9 mouse cellular contexts compared by ENCODE assay signal in the genomic region with DNA sequence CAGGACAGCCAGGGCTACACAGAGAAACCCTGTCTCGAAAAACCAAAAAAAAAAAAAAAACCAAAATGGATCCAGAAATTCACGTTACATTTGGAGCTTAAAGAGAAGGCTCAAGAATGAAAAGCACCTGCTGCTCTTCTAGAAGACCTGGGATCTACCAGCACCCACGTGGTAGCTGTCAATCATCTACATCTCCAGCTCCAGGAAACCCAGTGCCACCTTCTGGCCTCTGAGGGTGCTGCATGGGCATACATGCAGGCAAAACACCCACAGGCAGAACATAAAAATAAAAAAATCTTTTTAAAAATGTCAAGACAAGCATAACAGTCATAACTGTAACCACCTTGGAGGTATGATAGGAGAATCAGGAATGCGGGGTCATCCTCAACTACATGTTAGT. TPM values are rescaled to one million over a fixed set of nuclear protein-coding genes. Genes with fewer than 3 reads are reported as not detected.
DNase-seq lines count a peak whose midpoint lies in the region; ATAC-seq and TF ChIP-seq lines count a peak whose summit lies in the region.
"Had no signal": no experiment of that assay in that cellular context is flagged by ENCODE, and none has a peak within 500 bp of the region (broad histone marks: within the 10 kb centered on the region; RNA-seq: fewer than 3 reads in every experiment).

No protein-coding gene starts in this region.

- peak; percentile 60 for ATAC-seq in common myeloid progenitor, adult 5-6 weeks (replicated peaks; ENCODE audit: low read depth, poor library complexity, severe bottlenecking)
- no peak for ATAC-seq in lung, embryonic 14.5 days (ENCODE audit: insufficient read depth)

- no peak overlapping the region for H3K4me2 ChIP-seq in lung, embryonic 14.5 days
- H3K4me2 ChIP-seq: hindbrain, embryonic 15.5 days had no signal

- TF ChIP-seq CTCF in lung, embryonic 14.5 days (IDR thresholded peaks at IDR 0.05; ENCODE audit: low read depth) = peak; percentile 52

- no peak overlapping the region for H3K27ac ChIP-seq in lung, embryonic 14.5 days (ENCODE audit: low read depth)
- H3K27ac ChIP-seq: hindbrain, embryonic 15.5 days had no signal

- DNase-seq in heart, postnatal 10 days = peak; percentile 55 to 63
- no peak for DNase-seq in heart, adult 9 months (ENCODE audit: low spot score in 2 of 2)
- DNase-seq in urinary bladder, postnatal 14 days (ENCODE audit: low spot score) = peak; percentile 65
- no peak for DNase-seq in urinary bladder, postnatal 4 days (ENCODE audit: low spot score in 2 of 2)
- DNase-seq in lung, embryonic 14.5 days = peak; percentile 48
- peak; percentile 88 for DNase-seq in splenic B cell, adult 2 months (ENCODE audit: low read depth, low spot score)
- DNase-seq in urinary bladder, postnatal 10 days (ENCODE audit: low spot score) = no peak

- no peaks in the 10 kb centered on the region for H3K27me3 ChIP-seq in lung, embryonic 14.5 days (ENCODE audit: insufficient read depth, low read length)
- H3K27me3 ChIP-seq in splenic B cell, adult 2 months (ENCODE audit: control insufficient read depth, insufficient read depth, low read length, poor library complexity, severe bottlenecking) = no peaks in the 10 kb centered on the region
- H3K27me3 ChIP-seq: hindbrain, embryonic 15.5 days had no signal

- no peak overlapping the region for H3K9ac ChIP-seq in lung, embryonic 14.5 days
- H3K9ac ChIP-seq: hindbrain, embryonic 15.5 days had no signal

- WGBS in lung, embryonic 14.5 days = 52% methylated on average over 4 of the region's 4 CpGs

- no peaks in the 10 kb centered on the region for H3K9me3 ChIP-seq in lung, embryonic 14.5 days (ENCODE audit: low read depth, low read length)
- H3K9me3 ChIP-seq: hindbrain, embryonic 15.5 days had no signal

- no peak overlapping the region for H3K4me3 ChIP-seq in lung, embryonic 14.5 days (ENCODE audit: low read depth, low read length)
- H3K4me3 ChIP-seq: hindbrain, embryonic 15.5 days had no signal

- no peaks in the 10 kb centered on the region for H3K36me3 ChIP-seq in lung, embryonic 14.5 days (ENCODE audit: insufficient read depth)
- H3K36me3 ChIP-seq in splenic B cell, adult 2 months (ENCODE audit: control insufficient read depth, insufficient read depth, low read length, poor library complexity, severe bottlenecking) = no peaks in the 10 kb centered on the region
- H3K36me3 ChIP-seq: hindbrain, embryonic 15.5 days had no signal

- intact Hi-C loops in heart, postnatal 10 days (cut with DNase I) = loop anchor here (10.0 kb wide), 1 partner anchor 143 kb away; no protein-coding TSS in a partner anchor

- H3K4me1 ChIP-seq in lung, embryonic 14.5 days (ENCODE audit: insufficient read depth) = peaks cover 11% of the 10 kb centered on the region; the same call in 1 of the 2 replicates

RNA-seq across cellular contexts. Expression of gene Ttpal, which starts 4.5 kb away (rescaled TPM):
- 10 to 100 TPM; 13.6 to 14.2 TPM for total RNA-seq in heart, postnatal 10 days (2021)
- total RNA-seq in common myeloid progenitor, adult 5-6 weeks (2017) = 7.7 and 10.6 TPM in 2 replicates
- polyA plus RNA-seq in lung, embryonic 14.5 days (2014; fragmentation: Nextera tagmentation; extraction: Ambion mirVana) = 37.3 and 41.1 TPM in 2 replicates

RNA-seq across cellular contexts. Expression of gene Serinc3, which starts 47.3 kb away (rescaled TPM):
- 100 to 1,000 TPM; 327 to 358 TPM for total RNA-seq in heart, postnatal 10 days (2021)
- total RNA-seq in common myeloid progenitor, adult 5-6 weeks (2017) = 646 and 682 TPM in 2 replicates
- polyA plus RNA-seq in lung, embryonic 14.5 days (2014; fragmentation: Nextera tagmentation; extraction: Ambion mirVana) = 56.2 and 62.5 TPM in 2 replicates

Comparison
In these comparisons a context has a peak if more than half of its experiments do, and no peak if none do; other contexts are left out.
1. DNase-seq: peak in heart, postnatal 10 days (2 of 2), urinary bladder, postnatal 14 days (single experiment), lung, embryonic 14.5 days (single experiment) and splenic B cell, adult 2 months (single experiment); none in heart, adult 9 months (0 of 2), urinary bladder, postnatal 4 days (0 of 2) and urinary bladder, postnatal 10 days (single experiment).